Mouse (Mus musculus): ENCODE data around the gene Itgb5. TPM values are rescaled to one million over a fixed set of nuclear protein-coding genes. Genes with fewer than 3 reads are reported as not detected.

Gene Itgb5
- polyA plus RNA-seq, 1 experiment from 2014 or later, result 28.2 TPM

GRCm38 (mm10) chr16:33837191-33837590 is 7.7 kb downstream of the Itgb5 start:
- H3K4me2 ChIP-seq (ENCODE audit: low read depth, low read length, severe bottlenecking), result no peak overlapping the region
- no peak overlapping the region for H3K9ac ChIP-seq (ENCODE audit: low read length)
- DNase-seq (ENCODE audit: low spot score), result no peak
- H3K9me3 ChIP-seq (ENCODE audit: control insufficient read depth, low read length), result no peaks in the 10 kb centered on the region
- no peak overlapping the region for H3K27ac ChIP-seq (ENCODE audit: low read depth, low read length)
- H3K4me1 ChIP-seq (replicated peaks; ENCODE audit: control insufficient read depth, insufficient read depth, low read length), result peaks cover 9% of the 10 kb centered on the region
- no peak overlapping the region for H3K4me3 ChIP-seq (ENCODE audit: low read depth, low read length)
- WGBS, result 74% methylated on average over 3 of the region's 3 CpGs
- no peak for ATAC-seq (replicated peaks; ENCODE audit: low FRiP score)
- no peaks in the 10 kb centered on the region for H3K36me3 ChIP-seq (ENCODE audit: control insufficient read depth, insufficient read depth, low read length)
- peaks cover 9% of the 10 kb centered on the region; the same call in 1 of the 2 replicates for H3K27me3 ChIP-seq (ENCODE audit: control insufficient read depth, insufficient read depth, low read length)

- 69% methylated on average over 6 of the region's 6 CpGs for WGBS
- H3K4me2 ChIP-seq (ENCODE audit: low read depth, low read length, severe bottlenecking), result no peak overlapping the region
- no peak overlapping the region for H3K27ac ChIP-seq (ENCODE audit: low read depth, low read length)
- H3K4me1 ChIP-seq (replicated peaks; ENCODE audit: control insufficient read depth, insufficient read depth, low read length), result 0 out of 2 replicates have a peak, but pooled peaks cover 1% of the 10 kb centered on the region
- DNase-seq (ENCODE audit: low spot score) (no peak), ATAC-seq (replicated peaks; ENCODE audit: low FRiP score) (no peak)
- H3K27me3 ChIP-seq (ENCODE audit: control insufficient read depth, insufficient read depth, low read length), result no peaks in the 10 kb centered on the region
- H3K9ac ChIP-seq (ENCODE audit: low read length), result no peak overlapping the region
- H3K9me3 ChIP-seq (ENCODE audit: control insufficient read depth, low read length), result no peaks in the 10 kb centered on the region
- H3K4me3 ChIP-seq (ENCODE audit: low read depth, low read length), result no peak overlapping the region
- no peaks in the 10 kb centered on the region for H3K36me3 ChIP-seq (ENCODE audit: control insufficient read depth, insufficient read depth, low read length)
These were observed 11.2 kb downstream of the Itgb5 start for GRCm38 (mm10) chr16:33840616-33841015.

- Histone ChIP-seq H3K4me2 (ENCODE audit: low read depth, low read length, severe bottlenecking) (no peak overlapping the region), H3K9me3 (ENCODE audit: control insufficient read depth, low read length) (no peaks in the 10 kb centered on the region), H3K9ac (ENCODE audit: low read length) (no peak overlapping the region), H3K4me3 (ENCODE audit: low read depth, low read length) (no peak overlapping the region), H3K36me3 (ENCODE audit: control insufficient read depth, insufficient read depth, low read length) (no peaks in the 10 kb centered on the region), H3K4me1 (replicated peaks; ENCODE audit: control insufficient read depth, insufficient read depth, low read length) (0 out of 2 replicates have a peak, but pooled peaks cover 1% of the 10 kb centered on the region), H3K27me3 (ENCODE audit: control insufficient read depth, insufficient read depth, low read length) (no peaks in the 10 kb centered on the region), H3K27ac (ENCODE audit: low read depth, low read length) (no peak overlapping the region)
- DNase-seq (ENCODE audit: low spot score), result no peak
- WGBS, result 40% methylated on average over 12 of the region's 12 CpGs
- ATAC-seq (replicated peaks; ENCODE audit: low FRiP score), result no peak
These were observed 12.8 kb downstream of the Itgb5 start for GRCm38 (mm10) chr16:33842081-33842880.

DNA sequence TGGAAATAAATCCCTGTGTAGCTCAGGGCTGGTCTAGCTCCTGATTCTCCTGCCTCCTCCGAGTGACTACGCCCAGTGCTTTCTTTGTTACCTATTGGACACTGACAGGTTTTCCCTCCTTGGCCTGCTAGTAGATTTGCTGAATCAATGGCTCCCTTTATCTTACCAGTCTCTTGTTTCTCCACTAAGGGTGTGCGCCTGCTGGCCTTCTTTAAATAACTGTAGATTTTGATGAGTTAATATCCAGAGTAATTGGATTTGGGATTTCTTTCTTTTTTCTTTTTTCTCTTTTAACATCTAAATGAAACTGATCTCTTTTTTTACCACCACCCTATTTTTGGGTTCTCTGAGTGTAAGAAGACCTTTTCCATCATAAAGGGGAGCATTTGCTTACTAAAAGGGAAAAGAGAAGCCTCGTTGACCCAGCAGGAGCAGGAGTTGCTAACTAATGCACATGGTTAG is 14.7 kb downstream of the Itgb5 start:
- Histone ChIP-seq H3K36me3 (ENCODE audit: control insufficient read depth, insufficient read depth, low read length) (no peaks in the 10 kb centered on the region), H3K9ac (ENCODE audit: low read length) (no peak overlapping the region), H3K4me3 (ENCODE audit: low read depth, low read length) (no peak overlapping the region), H3K27me3 (ENCODE audit: control insufficient read depth, insufficient read depth, low read length) (no peaks in the 10 kb centered on the region), H3K4me1 (replicated peaks; ENCODE audit: control insufficient read depth, insufficient read depth, low read length) (0 out of 2 replicates have a peak, but pooled peaks cover 1% of the 10 kb centered on the region), H3K27ac (ENCODE audit: low read depth, low read length) (no peak overlapping the region), H3K9me3 (ENCODE audit: control insufficient read depth, low read length) (no peaks in the 10 kb centered on the region), H3K4me2 (ENCODE audit: low read depth, low read length, severe bottlenecking) (no peak overlapping the region)
- ATAC-seq (replicated peaks; ENCODE audit: low FRiP score), result no peak
- no peak for DNase-seq (ENCODE audit: low spot score)
- WGBS, result 41% methylated on average over 4 of the region's 4 CpGs

- Histone ChIP-seq H3K4me2 (ENCODE audit: low read depth, low read length, severe bottlenecking) (no peak overlapping the region), H3K27ac (ENCODE audit: low read depth, low read length) (no peak overlapping the region), H3K4me1 (replicated peaks; ENCODE audit: control insufficient read depth, insufficient read depth, low read length) (0 out of 2 replicates have a peak, but pooled peaks cover 1% of the 10 kb centered on the region), H3K27me3 (ENCODE audit: control insufficient read depth, insufficient read depth, low read length) (no peaks in the 10 kb centered on the region), H3K9ac (ENCODE audit: low read length) (no peak overlapping the region), H3K9me3 (ENCODE audit: control insufficient read depth, low read length) (no peaks in the 10 kb centered on the region), H3K4me3 (ENCODE audit: low read depth, low read length) (no peak overlapping the region), H3K36me3 (ENCODE audit: control insufficient read depth, insufficient read depth, low read length) (no peaks in the 10 kb centered on the region)
- DNase-seq (ENCODE audit: low spot score) (no peak), ATAC-seq (replicated peaks; ENCODE audit: low FRiP score) (no peak)
- WGBS, result 72% methylated on average over 6 of the region's 6 CpGs
These were observed 15.4 kb downstream of the Itgb5 start for GRCm38 (mm10) chr16:33844866-33845265.

DNA sequence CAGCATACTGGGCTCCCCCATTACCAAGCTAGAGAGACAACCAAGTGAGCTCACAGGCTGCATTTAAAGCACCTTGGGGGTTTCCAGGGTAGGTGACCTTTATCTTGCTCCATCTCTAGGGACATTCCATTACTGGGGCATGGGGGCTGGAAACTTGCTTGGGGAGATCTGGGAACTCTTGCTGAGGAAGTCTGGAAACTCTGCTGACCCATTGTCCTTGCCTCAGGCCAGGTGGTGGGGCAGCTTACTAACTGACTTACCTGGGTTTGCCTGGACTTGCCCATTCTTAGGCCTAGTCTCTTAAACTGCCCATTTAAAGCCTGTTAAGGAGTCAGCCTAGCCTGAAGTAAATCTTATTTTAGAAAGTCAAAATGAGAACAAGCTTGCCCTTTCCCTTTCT is 23.8 kb downstream of the Itgb5 start:
- no peak for DNase-seq (ENCODE audit: low spot score)
- Histone ChIP-seq H3K27ac (ENCODE audit: low read depth, low read length) (no peak overlapping the region), H3K27me3 (ENCODE audit: control insufficient read depth, insufficient read depth, low read length) (no peaks in the 10 kb centered on the region), H3K36me3 (ENCODE audit: control insufficient read depth, insufficient read depth, low read length) (no peaks in the 10 kb centered on the region), H3K4me3 (ENCODE audit: low read depth, low read length) (no peak overlapping the region), H3K9me3 (ENCODE audit: control insufficient read depth, low read length) (no peaks in the 10 kb centered on the region), H3K4me2 (ENCODE audit: low read depth, low read length, severe bottlenecking) (no peak overlapping the region), H3K4me1 (replicated peaks; ENCODE audit: control insufficient read depth, insufficient read depth, low read length) (no peaks in the 10 kb centered on the region), H3K9ac (ENCODE audit: low read length) (no peak overlapping the region)
- ATAC-seq (replicated peaks; ENCODE audit: low FRiP score), result no peak

DNA sequence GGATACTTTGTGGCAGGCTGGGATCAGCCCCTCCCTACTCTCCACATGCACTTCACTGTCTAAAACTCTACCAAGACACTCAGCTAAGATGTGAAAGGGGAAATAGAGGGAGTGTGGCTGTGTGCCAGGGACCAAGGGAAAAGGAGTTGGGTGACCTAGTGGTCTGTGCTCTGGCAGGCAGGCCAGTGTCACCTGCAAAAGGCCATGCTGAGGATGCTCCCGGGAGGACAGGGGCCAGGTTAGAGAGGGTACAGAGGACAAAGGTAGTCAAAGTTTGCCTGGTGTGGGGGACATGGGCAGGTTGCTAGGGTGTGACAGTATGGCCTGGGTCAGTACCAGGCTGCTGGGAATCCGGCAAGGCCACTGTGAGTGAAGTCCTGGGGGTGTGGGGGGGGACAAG is 29.3 kb downstream of the Itgb5 start:
- no peaks in the 10 kb centered on the region for H3K4me1 ChIP-seq (replicated peaks; ENCODE audit: control insufficient read depth, insufficient read depth, low read length)
- no peak overlapping the region for H3K4me2 ChIP-seq (ENCODE audit: low read depth, low read length, severe bottlenecking)
- no peak overlapping the region for H3K4me3 ChIP-seq (ENCODE audit: low read depth, low read length)
- no peaks in the 10 kb centered on the region for H3K27me3 ChIP-seq (ENCODE audit: control insufficient read depth, insufficient read depth, low read length)
- no peak overlapping the region for H3K27ac ChIP-seq (ENCODE audit: low read depth, low read length)
- no peaks in the 10 kb centered on the region for H3K9me3 ChIP-seq (ENCODE audit: control insufficient read depth, low read length)
- ATAC-seq (replicated peaks; ENCODE audit: low FRiP score), result no peak
- H3K9ac ChIP-seq (ENCODE audit: low read length), result no peak overlapping the region
- H3K36me3 ChIP-seq (ENCODE audit: control insufficient read depth, insufficient read depth, low read length), result no peaks in the 10 kb centered on the region
- 80% methylated on average over 2 of the region's 2 CpGs for WGBS
- no peak for DNase-seq (ENCODE audit: low spot score)

- WGBS, result 72% methylated on average over 5 of the region's 5 CpGs
- H3K36me3 ChIP-seq (ENCODE audit: control insufficient read depth, insufficient read depth, low read length), result no peaks in the 10 kb centered on the region
- H3K27me3 ChIP-seq (ENCODE audit: control insufficient read depth, insufficient read depth, low read length), result no peaks in the 10 kb centered on the region
- H3K9ac ChIP-seq (ENCODE audit: low read length), result no peak overlapping the region
- no peak overlapping the region for H3K4me2 ChIP-seq (ENCODE audit: low read depth, low read length, severe bottlenecking)
- no peak overlapping the region for H3K4me3 ChIP-seq (ENCODE audit: low read depth, low read length)
- no peaks in the 10 kb centered on the region for H3K9me3 ChIP-seq (ENCODE audit: control insufficient read depth, low read length)
- ATAC-seq (replicated peaks; ENCODE audit: low FRiP score) (no peak), DNase-seq (ENCODE audit: low spot score) (no peak)
- H3K27ac ChIP-seq (ENCODE audit: low read depth, low read length), result no peak overlapping the region
- no peaks in the 10 kb centered on the region for H3K4me1 ChIP-seq (replicated peaks; ENCODE audit: control insufficient read depth, insufficient read depth, low read length)
These were observed 29.9 kb downstream of the Itgb5 start for GRCm38 (mm10) chr16:33859380-33859779.
